Mouse (Mus musculus) G1E (cell line): ENCODE results near the gene Mnat1. TPM values are rescaled to one million over a fixed set of nuclear protein-coding genes. Genes with fewer than 3 reads are reported as not detected.

Experiments used
- ATAC-seq: 2 replicates; pipeline ENCODE4 v1.8.0; 2016; ENCODE audit warnings: mild to moderate bottlenecking; ENCODE audit not compliant: insufficient number of reproducible peaks, poor library complexity, low FRiP score, severe bottlenecking; ENCODE audit errors: extremely low read depth
- DNase-seq: peaks from one replicate; pipeline ENCODE4 v3.0.0; 2012; ENCODE audit warnings: low spot score
- H3K27me3 ChIP-seq: 2 replicates; pipeline ENCODE4 v1.6.1; 2012; ENCODE audit warnings: mild to moderate bottlenecking, low read length, inconsistent platforms; ENCODE audit not compliant: insufficient read depth
- H3K36me3 ChIP-seq: replicated peaks from 2 replicates; pipeline ENCODE3; 2012; ENCODE audit warnings: mild to moderate bottlenecking, inconsistent platforms
- H3K4me1 ChIP-seq: 2 replicates; pipeline ENCODE4 v1.6.1; 2012; ENCODE audit warnings: low read depth, low read length, inconsistent platforms, mixed read lengths; ENCODE audit not compliant: insufficient read depth
- H3K4me3 ChIP-seq: 2 replicates; pipeline ENCODE4 v1.5.1; 2012; ENCODE audit warnings: low read depth, mild to moderate bottlenecking, inconsistent platforms, low read length, moderate library complexity, mixed read lengths
- H3K9me3 ChIP-seq: replicated peaks from 2 replicates; pipeline ENCODE4 v1.6.1; 2012; ENCODE audit warnings: inconsistent platforms
- CTCF ChIP-seq: IDR thresholded peaks from 2 replicates; pipeline ENCODE4 v1.5.1; 2012; ENCODE audit warnings: low read depth, low read length, inconsistent platforms, mixed read lengths
- GATA1 ChIP-seq: IDR thresholded peaks from 2 replicates; pipeline ENCODE4 v1.6.1; 2012; ENCODE audit warnings: borderline replicate concordance, low read length, inconsistent platforms, mixed read lengths
- GATA2 ChIP-seq: IDR thresholded peaks from 2 replicates; pipeline ENCODE4 v1.6.1; 2012; ENCODE audit warnings: low read depth, low read length, inconsistent platforms, borderline replicate concordance
- POLR2AphosphoS5 ChIP-seq: IDR thresholded peaks from 2 replicates; pipeline ENCODE4 v1.6.1; 2012; ENCODE audit warnings: low read depth, low read length, inconsistent platforms; ENCODE audit not compliant: insufficient replicate concordance
- TAL1 ChIP-seq: conservative IDR thresholded peaks from 2 replicates; pipeline ENCODE4 v1.6.1; 2012; ENCODE audit warnings: low read depth, low read length, inconsistent platforms, mixed read lengths
- polyA plus RNA-seq: library from polyadenylated mRNA; stranded (reverse); fragments of >175 nt; gene quantifications from 2 replicates; pipeline ENCODE4 v1.2.3, GENCODE M21; 2012
- total RNA-seq, 2 experiments: library from RNA; stranded (forward) in 1 of 2; stranded (reverse) in 1 of 2; fragments of 200-1000 nt in 1 of 2; fragments of >200 nt in 1 of 2; fragmentation: Nextera tagmentation in 1 of 2; gene quantifications; 2 replicates each; pipeline ENCODE4 v1.2.3; 2014 to 2017

The Mnat1 gene
- total and polyA plus RNA-seq, 3 experiments: 5.1 to 70.7 (median 37.0) TPM

DNA sequence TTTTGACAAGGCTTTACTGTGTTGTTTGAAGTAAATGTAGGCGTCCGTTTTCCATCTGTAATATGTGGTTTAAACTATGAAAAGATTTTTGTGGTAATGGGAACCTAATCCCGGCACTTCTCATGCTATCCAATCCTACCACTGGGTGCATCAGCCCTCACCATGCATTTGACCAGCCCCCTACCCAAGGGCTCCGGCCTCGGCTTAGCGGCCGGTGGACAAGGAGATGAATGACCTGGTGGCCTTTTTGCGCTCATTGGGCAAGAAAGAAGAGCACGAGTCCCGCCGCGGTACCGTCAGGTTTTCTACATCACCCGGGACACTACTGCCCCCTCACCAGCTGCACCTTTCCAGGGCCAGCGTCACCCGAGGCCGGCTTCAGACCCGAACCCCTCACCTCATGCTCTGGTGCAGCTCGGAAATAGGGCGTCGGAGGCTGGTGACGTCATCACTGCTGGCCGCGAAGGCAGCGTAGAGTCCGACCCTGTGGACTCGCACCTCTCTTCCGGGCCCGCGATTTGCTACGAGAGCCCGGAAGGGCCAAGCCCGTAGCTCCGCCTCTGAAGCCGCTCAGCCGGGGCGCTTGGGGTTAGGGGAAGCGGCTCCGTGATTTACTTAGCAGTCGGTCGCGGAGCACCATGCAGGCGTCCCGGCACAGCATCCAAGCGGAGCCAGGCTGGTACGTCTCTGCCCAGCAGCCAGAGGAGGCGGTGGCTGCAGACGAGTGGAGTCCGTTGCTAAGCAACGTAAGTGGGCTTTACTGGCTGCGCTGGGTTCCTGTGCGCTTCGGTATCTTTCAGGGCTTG, 163.0 kb downstream of the Mnat1 start, which contains the start of the genes Trmt5 and Slc38a6:
Gene Trmt5 (minus strand): TSS at position 424 of the 806 bp plus-strand sequence.
Gene Slc38a6 (plus strand): TSS at position 493 of the 806 bp plus-strand sequence.
- TF ChIP-seq POLR2AphosphoS5 (no peak), GATA2 (no peak), TAL1 (no peak), GATA1 (no peak)
- Histone ChIP-seq H3K4me1 (peaks cover 50% of the 10 kb centered on the region), H3K27me3 (no peaks in the 10 kb centered on the region), H3K36me3 (peaks cover 56% of the 10 kb centered on the region), H3K4me3 (peak within 1 kb of the TSS; percentile 76), H3K9me3 (no peaks in the 10 kb centered on the region)
- ATAC-seq (peak; percentile 88), DNase-seq (peak; percentile 85)

DNA sequence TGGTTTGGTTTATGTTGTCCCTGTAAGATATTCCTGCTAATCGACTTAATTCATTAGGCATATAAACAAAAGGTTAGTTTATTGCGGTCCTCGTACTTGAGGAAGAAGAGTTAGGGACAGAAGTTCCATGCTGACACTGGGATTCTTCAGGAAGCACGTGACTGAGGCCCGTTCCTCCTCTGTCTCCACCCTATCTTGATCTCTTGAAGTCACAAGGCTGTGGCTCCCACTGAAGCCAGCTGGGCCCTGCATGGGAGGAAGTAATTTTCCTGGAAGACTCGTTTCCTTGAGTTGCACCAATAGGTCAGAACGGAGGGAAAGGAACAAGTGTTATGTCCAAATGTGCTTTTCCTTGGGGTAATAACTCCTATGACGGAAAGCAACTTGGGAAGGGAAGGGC, 164.1 kb downstream of the Mnat1 start:
- TF ChIP-seq TAL1 (no peak), GATA2 (no peak), CTCF (no peak), GATA1 (no peak), POLR2AphosphoS5 (no peak)
- DNase-seq: peak; percentile 36
- peak; percentile 37; the same call in 1 of the 2 replicates for ATAC-seq
- peaks cover 55% of the 10 kb centered on the region for H3K36me3 ChIP-seq
- peaks cover 45% of the 10 kb centered on the region for H3K4me1 ChIP-seq
- H3K4me3 ChIP-seq: peak overlapping the region; percentile 76; the same call in 1 of the 2 replicates
- no peaks in the 10 kb centered on the region for H3K9me3 ChIP-seq
- H3K27me3 ChIP-seq: no peaks in the 10 kb centered on the region

DNA sequence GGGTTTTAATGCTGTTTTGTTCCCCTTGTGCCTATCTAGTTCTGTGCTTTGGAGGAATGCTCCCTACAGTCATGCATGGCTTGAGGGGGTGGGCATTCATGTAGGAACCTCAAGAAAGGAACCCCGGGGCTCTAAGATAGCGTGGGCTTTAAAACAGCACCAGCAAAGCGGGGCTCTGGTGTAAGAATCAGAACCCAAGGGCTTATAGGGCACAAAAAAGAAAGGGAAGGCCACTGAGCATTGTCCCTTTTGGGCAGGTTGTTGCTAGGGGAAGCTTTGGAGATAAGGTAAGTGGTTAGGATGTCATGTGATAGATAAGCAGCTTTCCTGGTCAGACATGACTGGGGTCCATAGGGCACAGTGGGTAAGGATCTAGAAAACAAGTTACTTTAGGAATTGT, 165.1 kb downstream of the Mnat1 start:
- ATAC-seq (no peak), DNase-seq (no peak)
- peaks cover 54% of the 10 kb centered on the region for H3K36me3 ChIP-seq
- H3K27me3 ChIP-seq: no peaks in the 10 kb centered on the region
- H3K9me3 ChIP-seq: no peaks in the 10 kb centered on the region
- no peak overlapping the region for H3K4me3 ChIP-seq
- TF ChIP-seq GATA2: no peak
- no peak for TF ChIP-seq GATA1
- no peak for TF ChIP-seq TAL1
- no peak for TF ChIP-seq POLR2AphosphoS5
- TF ChIP-seq CTCF: no peak
- H3K4me1 ChIP-seq: peaks cover 39% of the 10 kb centered on the region

DNA sequence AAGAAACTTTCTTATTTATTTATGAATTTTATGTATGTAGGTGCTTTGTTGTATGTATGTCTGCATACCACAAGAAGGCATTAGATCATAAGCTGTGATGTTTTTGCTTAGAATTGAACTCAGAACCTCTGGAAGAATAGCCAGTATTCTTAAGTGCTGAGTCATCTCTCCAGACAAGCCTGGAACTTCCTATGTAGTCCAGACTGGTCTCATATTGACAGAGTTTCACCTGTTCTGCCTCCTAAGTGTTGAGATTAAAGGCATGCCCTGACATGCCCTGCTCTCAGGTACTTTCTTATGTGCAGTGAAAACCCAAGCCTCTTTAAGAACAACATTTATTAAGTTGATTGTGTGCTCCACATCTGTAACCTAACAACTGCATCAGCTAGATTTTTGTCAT, 171.4 kb downstream of the Mnat1 start:
- DNase-seq: no peak
- H3K4me1 ChIP-seq: peaks cover 13% of the 10 kb centered on the region
- no peak for ATAC-seq
- H3K9me3 ChIP-seq: no peaks in the 10 kb centered on the region
- H3K36me3 ChIP-seq: peaks cover 67% of the 10 kb centered on the region
- TF ChIP-seq TAL1 (no peak), GATA1 (no peak), POLR2AphosphoS5 (no peak), GATA2 (no peak), CTCF (no peak)
- no peak overlapping the region for H3K4me3 ChIP-seq
- H3K27me3 ChIP-seq: no peaks in the 10 kb centered on the region

DNA sequence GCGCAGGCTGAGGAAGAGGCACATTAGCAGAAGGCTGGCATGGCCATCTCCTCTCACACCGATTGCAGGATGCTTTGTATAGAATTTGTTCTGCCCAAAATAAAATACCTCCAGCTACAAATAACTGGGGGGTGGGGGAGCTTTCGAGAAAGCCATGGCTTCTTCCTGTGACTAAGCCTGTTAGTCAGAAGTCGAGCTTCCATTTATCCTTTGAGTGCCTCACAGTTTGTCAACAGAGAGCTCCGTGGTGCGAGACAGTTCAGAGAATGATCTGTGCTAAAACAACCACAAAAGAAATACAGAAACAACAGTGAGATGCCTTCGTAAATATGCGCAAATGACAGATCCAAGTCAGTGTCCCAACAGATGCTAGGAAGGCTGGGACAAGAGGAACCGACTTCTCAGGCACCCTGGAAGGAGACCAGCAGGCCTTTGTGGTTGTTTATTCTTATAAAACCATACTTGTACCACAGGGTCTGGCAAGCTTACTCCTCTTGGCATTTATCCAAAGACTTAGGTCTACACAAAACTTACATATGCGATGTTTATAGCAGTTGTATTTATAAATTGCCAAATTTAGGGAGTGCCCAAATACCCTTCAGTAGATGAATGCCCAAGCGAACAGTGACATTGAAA, 172.1 kb downstream of the Mnat1 start:
- no peak for TF ChIP-seq POLR2AphosphoS5
- TF ChIP-seq GATA2: no peak
- no peak for TF ChIP-seq GATA1
- no peak for TF ChIP-seq TAL1
- no peak for TF ChIP-seq CTCF
- no peaks in the 10 kb centered on the region for H3K9me3 ChIP-seq
- H3K4me1 ChIP-seq: peaks cover 13% of the 10 kb centered on the region
- ATAC-seq (no peak), DNase-seq (no peak)
- peaks cover 73% of the 10 kb centered on the region for H3K36me3 ChIP-seq
- H3K27me3 ChIP-seq: no peaks in the 10 kb centered on the region
- H3K4me3 ChIP-seq: no peak overlapping the region

DNA sequence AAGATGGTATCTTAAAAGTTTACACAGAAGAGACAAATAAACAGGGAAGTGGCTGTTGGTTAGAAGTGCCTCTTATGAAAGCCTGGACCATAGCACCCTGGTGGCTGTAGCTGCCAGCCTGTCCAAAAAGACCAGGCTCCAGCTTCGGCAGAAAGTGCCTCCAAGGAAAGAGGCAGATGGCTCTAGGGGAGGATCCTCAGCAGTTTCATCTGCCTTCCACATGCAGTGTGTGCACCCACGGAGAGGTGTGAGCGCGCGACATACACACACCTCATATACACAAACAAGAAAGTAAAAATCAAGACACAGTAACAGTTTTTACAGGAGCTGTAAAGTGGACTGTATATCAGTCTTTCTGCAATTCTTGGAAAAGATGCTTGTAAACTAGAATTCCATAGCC, 175.1 kb downstream of the Mnat1 start:
- DNase-seq: no peak
- peaks cover 53% of the 10 kb centered on the region for H3K36me3 ChIP-seq

More for the DNA sequence above, 175.1 kb downstream of the Mnat1 start:
- Histone ChIP-seq H3K27me3 (no peaks in the 10 kb centered on the region), H3K4me3 (no peak overlapping the region), H3K9me3 (no peaks in the 10 kb centered on the region), H3K4me1 (peaks cover 13% of the 10 kb centered on the region)
- TF ChIP-seq POLR2AphosphoS5 (no peak), GATA2 (no peak), GATA1 (no peak), CTCF (no peak), TAL1 (no peak)
- ATAC-seq: no peak
